Mouse (Mus musculus) kidney, adult 2 months (tissue): ENCODE data around the gene Fcna. TPM values are rescaled to one million over a fixed set of nuclear protein-coding genes. Genes with fewer than 3 reads are reported as not detected.
A peak's percentile ranks its signal among the peaks of the same experiment; 100 is the strongest.

ENCODE experiments used
- DNase-seq: peaks from one replicate; pipeline ENCODE4 v3.0.0; 2021
- H3K27ac ChIP-seq: fragments of 200-500 bp; 2 replicates; pipeline ENCODE4 v1.5.1; 2012; ENCODE audit warnings: low read depth, low read length, control low read depth, inconsistent platforms; ENCODE audit not compliant: insufficient read depth
- H3K27me3 ChIP-seq: fragments of 200-500 bp; replicated peaks from 2 replicates; pipeline ENCODE4 v1.6.1; 2012; ENCODE audit warnings: mild to moderate bottlenecking, moderate library complexity, low read length, inconsistent platforms; ENCODE audit not compliant: control insufficient read depth, insufficient read depth
- H3K36me3 ChIP-seq: fragments of 200-500 bp; 2 replicates; pipeline ENCODE4 v1.6.1; 2012; ENCODE audit warnings: mild to moderate bottlenecking, moderate library complexity, low read length, inconsistent platforms; ENCODE audit not compliant: control insufficient read depth, insufficient read depth
- H3K4me1 ChIP-seq: fragments of 200-500 bp; 2 replicates; pipeline ENCODE4 v1.6.1; 2011; ENCODE audit warnings: low read length; ENCODE audit not compliant: control insufficient read depth, insufficient read depth
- H3K4me3 ChIP-seq: fragments of 200-500 bp; 2 replicates; pipeline ENCODE4 v1.5.1; 2011; ENCODE audit warnings: mild to moderate bottlenecking, low read depth, low read length, control low read depth; ENCODE audit not compliant: insufficient read depth
- CTCF ChIP-seq: fragments of 200-500 bp; conservative IDR thresholded peaks from 2 replicates; pipeline ENCODE4 v1.5.1; 2011; ENCODE audit warnings: low read depth, mild to moderate bottlenecking, control low read depth, low read length, moderate library complexity, mixed read lengths; ENCODE audit not compliant: insufficient read depth, insufficient read length
- POLR2A ChIP-seq: fragments of 200-500 bp; IDR thresholded peaks from one replicate; pipeline ENCODE4 v1.6.1; 2011; ENCODE audit warnings: low read depth, low read length, control low read depth
- WGBS: fragments of 180-500 bp; shearing (Covaris S2); methylation state at CpG from one replicate; pipeline ENCODE4 v1.1.7; 2018; 5-methylcytosine and 5-hydroxymethylcytosine counted together
- polyA plus RNA-seq: library from polyadenylated mRNA; depleted of rRNA; stranded (reverse); fragments of >200 nt; gene quantifications from 2 replicates; pipeline ENCODE4 v1.2.3, GENCODE M21; 2012; rRNA removed

Fcna gene
- polyA plus RNA-seq, 1 experiment: 3.4 TPM

- 20% methylated on average over 92 of the region's 92 CpGs for WGBS
- peaks cover 10% of the 10 kb centered on the region for H3K4me1 ChIP-seq
- H3K4me3 ChIP-seq: no peak overlapping the region
Measured at GRCm38 (mm10) chr2:25576965-25577891, 50.6 kb downstream of the Fcna start.

GRCm38 (mm10) chr2:25576028-25576850 is 51.6 kb downstream of the Fcna start:
- no peak overlapping the region for H3K4me3 ChIP-seq
- no peaks in the 10 kb centered on the region for H3K36me3 ChIP-seq
- peaks cover 10% of the 10 kb centered on the region for H3K27me3 ChIP-seq
- no peak for DNase-seq
- H3K27ac ChIP-seq: no peak overlapping the region
- 80% methylated on average over 16 of the region's 16 CpGs for WGBS
- TF ChIP-seq CTCF (no peak), POLR2A (no peak)
- peaks cover 8% of the 10 kb centered on the region for H3K4me1 ChIP-seq

More at GRCm38 (mm10) chr2:25576965-25577891, 50.6 kb downstream of the Fcna start:
- H3K36me3 ChIP-seq: no peaks in the 10 kb centered on the region
- no peak for DNase-seq
- H3K27ac ChIP-seq: no peak overlapping the region
- TF ChIP-seq POLR2A (no peak), CTCF (no peak)
- peaks cover 10% of the 10 kb centered on the region for H3K27me3 ChIP-seq

- no peak for DNase-seq
- Histone ChIP-seq H3K27me3 (peaks cover 10% of the 10 kb centered on the region), H3K27ac (no peak overlapping the region), H3K4me1 (peaks cover 5% of the 10 kb centered on the region), H3K4me3 (peak overlapping the region; percentile 34; the same call in 1 of the 2 replicates), H3K36me3 (no peaks in the 10 kb centered on the region)
- WGBS: 11% methylated on average over 21 of the region's 21 CpGs
- TF ChIP-seq POLR2A (no peak), CTCF (no peak)
Measured at GRCm38 (mm10) chr2:25575432-25576027, 52.3 kb downstream of the Fcna start.

Other genes starting within 250 kb of the Fcna start
- 18.8 and 23.8 TPM in 2 replicates for gene Entpd2, start 232.2 kb downstream of the Fcna start, polyA plus RNA-seq
- 73.7 and 99.5 TPM in 2 replicates for gene Npdc1, start 228.7 kb downstream of the Fcna start, polyA plus RNA-seq
- 0.19 and 0.80 TPM in 2 replicates for gene Fut7, start 204.8 kb downstream of the Fcna start, polyA plus RNA-seq
- gene Abca2, start 199.3 kb downstream of the Fcna start, polyA plus RNA-seq: 51.0 and 64.0 TPM in 2 replicates
- gene Clic3, start 171.2 kb downstream of the Fcna start, polyA plus RNA-seq: 104 and 130 TPM in 2 replicates
- 49.0 and 53.2 TPM in 2 replicates for gene Paxx, start 166.9 kb downstream of the Fcna start, polyA plus RNA-seq
- 47.2 and 51.6 TPM in 2 replicates for gene Ptgds, start 158.0 kb downstream of the Fcna start, polyA plus RNA-seq
- gene Lcn12, start 134.1 kb downstream of the Fcna start, polyA plus RNA-seq: 0.18 TPM in 1 of 2 replicates, not detected in the other
- gene Fbxw5, start 127.3 kb downstream of the Fcna start, polyA plus RNA-seq: 39.6 and 48.4 TPM in 2 replicates
- gene C8g, start 126.3 kb downstream of the Fcna start, polyA plus RNA-seq: 20.6 and 22.0 TPM in 2 replicates
- gene Traf2, start 81.1 kb downstream of the Fcna start, polyA plus RNA-seq: 14.8 and 15.3 TPM in 2 replicates
- gene Edf1, start 70.2 kb downstream of the Fcna start, polyA plus RNA-seq: 195 and 198 TPM in 2 replicates
- gene Mamdc4, start 53.2 kb downstream of the Fcna start, polyA plus RNA-seq: 1.3 and 2.3 TPM in 2 replicates
- gene Phpt1, start 52.8 kb downstream of the Fcna start, polyA plus RNA-seq: 74.9 and 92.3 TPM in 2 replicates
- 0.36 and 0.62 TPM in 2 replicates for gene Ajm1, start 46.3 kb downstream of the Fcna start, polyA plus RNA-seq
- gene Rabl6, start 19.5 kb downstream of the Fcna start, polyA plus RNA-seq: 53.8 and 58.9 TPM in 2 replicates
- 0.03 TPM in 1 of 2 replicates, not detected in the other for gene Ccdc183, start 10.4 kb downstream of the Fcna start, polyA plus RNA-seq
- 37.7 and 43.2 TPM in 2 replicates for gene Tmem141, start 6.0 kb downstream of the Fcna start, polyA plus RNA-seq
- not detected in 2 replicates for gene Lcn8, start 25.1 kb upstream of the Fcna start, polyA plus RNA-seq
- gene Lcn5, start 29.9 kb upstream of the Fcna start, polyA plus RNA-seq: not detected in 2 replicates
- gene Lcn6, start 48.8 kb upstream of the Fcna start, polyA plus RNA-seq: not detected in 2 replicates
- gene Lcn10, start 54.7 kb upstream of the Fcna start, polyA plus RNA-seq: not detected in 2 replicates
- not detected in 2 replicates for gene Obp2a, start 72.0 kb upstream of the Fcna start, polyA plus RNA-seq
- 14.0 and 14.2 TPM in 2 replicates for gene Bmyc, start 78.7 kb upstream of the Fcna start, polyA plus RNA-seq
- not detected in 2 replicates for gene Obp2b, start 109.0 kb upstream of the Fcna start, polyA plus RNA-seq
- not detected in 2 replicates for gene Lcn3, start 137.5 kb upstream of the Fcna start, polyA plus RNA-seq
- gene Lcn11, start 149.0 kb upstream of the Fcna start, polyA plus RNA-seq: not detected in 2 replicates
- gene Gm13539, start 154.2 kb upstream of the Fcna start, polyA plus RNA-seq: not detected in 2 replicates
- gene Glt6d1, start 187.8 kb upstream of the Fcna start, polyA plus RNA-seq: not detected in 2 replicates
- not detected in 2 replicates for gene Lcn9, start 195.1 kb upstream of the Fcna start, polyA plus RNA-seq
- 0.06 TPM in 1 of 2 replicates, not detected in the other for gene Sohlh1, start 219.2 kb upstream of the Fcna start, polyA plus RNA-seq
- gene Kcnt1, start 235.7 kb upstream of the Fcna start, polyA plus RNA-seq: 36.1 and 47.1 TPM in 2 replicates